30 mouse cellular contexts compared by ENCODE assay signal in the genomic region with DNA sequence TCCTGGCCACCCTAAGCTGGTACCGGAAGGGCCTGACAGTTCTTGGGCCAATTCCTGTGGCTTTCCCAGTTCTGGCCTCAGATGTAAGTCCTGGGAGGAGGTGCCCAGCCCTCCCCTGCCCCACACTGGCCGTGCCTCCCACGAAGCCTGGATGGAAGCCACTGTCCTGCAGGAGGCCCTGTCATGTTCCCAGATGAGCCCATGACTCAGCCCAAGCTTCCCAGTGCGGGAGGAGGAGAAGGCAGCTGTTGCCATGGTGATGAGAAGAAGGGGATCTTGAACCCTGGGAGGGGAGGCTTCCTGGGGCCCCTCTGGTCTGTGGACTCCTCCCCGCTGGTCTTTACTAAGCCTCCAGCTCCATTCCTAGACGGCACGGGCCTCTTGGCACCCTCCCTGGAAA. TPM values are rescaled to one million over a fixed set of nuclear protein-coding genes. Genes with fewer than 3 reads are reported as not detected.
DNase-seq lines count a peak whose midpoint lies in the region; ATAC-seq and TF ChIP-seq lines count a peak whose summit lies in the region.
"Had no signal": no experiment of that assay in that cellular context is flagged by ENCODE, and none has a peak within 500 bp of the region (broad histone marks: within the 10 kb centered on the region; RNA-seq: fewer than 3 reads in every experiment).

No protein-coding gene starts in this region.

- peaks cover 29% of the 10 kb centered on the region for H3K27me3 ChIP-seq in hindbrain, embryonic 15.5 days
- peaks cover 22% of the 10 kb centered on the region for H3K27me3 ChIP-seq in hindbrain, embryonic 11.5 days (ENCODE audit: control insufficient read depth, insufficient read depth, low read length)
- H3K27me3 ChIP-seq in midbrain, embryonic 10.5 days (ENCODE audit: low read depth, poor library complexity, severe bottlenecking): peaks cover 51% of the 10 kb centered on the region
- H3K27me3 ChIP-seq in midbrain, embryonic 11.5 days (ENCODE audit: control insufficient read depth, insufficient read depth, low read length): peaks cover 17% of the 10 kb centered on the region
- H3K27me3 ChIP-seq in Patski: no peaks in the 10 kb centered on the region

- no peak overlapping the region for H3K4me3 ChIP-seq in hindbrain, embryonic 15.5 days
- H3K4me3 ChIP-seq in hindbrain, embryonic 11.5 days (ENCODE audit: low read depth, low read length): no peak overlapping the region
- H3K4me3 ChIP-seq in midbrain, embryonic 10.5 days: no peak overlapping the region
- H3K4me3 ChIP-seq in midbrain, embryonic 11.5 days (ENCODE audit: low read depth, low read length): no peak overlapping the region
- H3K4me3 ChIP-seq: erythroblast, embryonic 14.5 days; limb, embryonic 12.5 days; liver, embryonic 15.5 days; neural tube, embryonic 15.5 days had no signal

- no peak for TF ChIP-seq CTCF in Patski (IDR thresholded peaks at IDR 0.05)

- no peaks in the 10 kb centered on the region for H3K9me3 ChIP-seq in hindbrain, embryonic 15.5 days
- no peaks in the 10 kb centered on the region for H3K9me3 ChIP-seq in hindbrain, embryonic 11.5 days (ENCODE audit: control insufficient read depth, low read length)
- no peaks in the 10 kb centered on the region for H3K9me3 ChIP-seq in midbrain, embryonic 10.5 days (replicated peaks)
- H3K9me3 ChIP-seq in midbrain, embryonic 11.5 days (ENCODE audit: control insufficient read depth, low read length): no peaks in the 10 kb centered on the region
- H3K9me3 ChIP-seq: limb, embryonic 12.5 days; liver, embryonic 15.5 days; neural tube, embryonic 15.5 days had no signal

- H3K4me2 ChIP-seq in hindbrain, embryonic 15.5 days: no peak overlapping the region
- H3K4me2 ChIP-seq in hindbrain, embryonic 11.5 days (replicated peaks; ENCODE audit: low read depth, low read length): no peak overlapping the region
- no peak overlapping the region for H3K4me2 ChIP-seq in midbrain, embryonic 11.5 days
- H3K4me2 ChIP-seq: heart, embryonic 11.5 days; limb, embryonic 12.5 days; liver, embryonic 15.5 days; lung, embryonic 14.5 days; neural tube, embryonic 15.5 days had no signal

- 33% methylated on average over 7 of the region's 7 CpGs for WGBS in hindbrain, embryonic 15.5 days
- WGBS in hindbrain, embryonic 11.5 days: 48% methylated on average over 7 of the region's 7 CpGs
- 48% methylated on average over 7 of the region's 7 CpGs for WGBS in midbrain, embryonic 10.5 days
- WGBS in midbrain, embryonic 11.5 days: 42% methylated on average over 7 of the region's 7 CpGs

- POLR2A ChIA-PET in Patski (lab: Charles Lee): no interaction called here

- peak; percentile 21; the same call in 1 of the 2 replicates for ATAC-seq in hindbrain, embryonic 15.5 days (ENCODE audit: low FRiP score, low read depth)
- no peak for ATAC-seq in hindbrain, embryonic 11.5 days (ENCODE audit: low FRiP score)
- no peak for ATAC-seq in midbrain, embryonic 11.5 days (ENCODE audit: low FRiP score)
- ATAC-seq in Patski: peak; percentile 9
- ATAC-seq: intestine, postnatal 0 days had no signal

- peaks cover 18% of the 10 kb centered on the region for H3K4me1 ChIP-seq in hindbrain, embryonic 15.5 days (replicated peaks)
- peaks cover 4% of the 10 kb centered on the region for H3K4me1 ChIP-seq in hindbrain, embryonic 11.5 days (replicated peaks; ENCODE audit: control insufficient read depth, insufficient read depth, low read length)
- peaks cover 45% of the 10 kb centered on the region for H3K4me1 ChIP-seq in midbrain, embryonic 10.5 days
- peaks cover 8% of the 10 kb centered on the region; the same call in 1 of the 2 replicates for H3K4me1 ChIP-seq in midbrain, embryonic 11.5 days (ENCODE audit: control insufficient read depth, insufficient read depth, low read length)

- H3K9ac ChIP-seq in hindbrain, embryonic 15.5 days: no peak overlapping the region
- H3K9ac ChIP-seq in hindbrain, embryonic 11.5 days (ENCODE audit: low read depth, low read length): no peak overlapping the region
- H3K9ac ChIP-seq in midbrain, embryonic 11.5 days (ENCODE audit: low read length): no peak overlapping the region
- H3K9ac ChIP-seq: limb, embryonic 12.5 days; liver, embryonic 15.5 days; lung, embryonic 14.5 days; neural tube, embryonic 15.5 days had no signal

- in situ Hi-C loops in Patski (cut with MboI; ENCODE audit: low pct_unique_long_range_greater_than_20kb): no loop called here

- DNase-seq in hindbrain, embryonic 11.5 days (ENCODE audit: low spot score): no peak
- DNase-seq in midbrain, embryonic 10.5 days (ENCODE audit: low spot score): no peak
- DNase-seq in midbrain, embryonic 11.5 days (ENCODE audit: low spot score, missing footprints): no peak
- DNase-seq in 3T3-L1 (ENCODE audit: low read depth, low spot score) (peak; percentile 72), Patski (ENCODE audit: low read depth, low spot score) (no peak)
- no peak for DNase-seq in layer of hippocampus, postnatal 36 days
- DNase-seq in embryo, embryonic 11 days: no peak
- DNase-seq: adrenal gland, adult 2 months; adrenal gland, postnatal 36 days; cerebellum, adult 2 months; cerebellum, postnatal 36 days; gastrocnemius, postnatal 25 days; heart, adult 11 months; heart, postnatal 4 days; kidney, adult 9 months; kidney, postnatal 10 days; lung, embryonic 14.5 days; lung, postnatal 14 days; retina, postnatal 1 day; right cerebral cortex, postnatal 25 days; spleen, adult 18-20 months; thymus, postnatal 14 days had no signal

- H3K27ac ChIP-seq in hindbrain, embryonic 15.5 days (replicated peaks): no peak overlapping the region
- no peak overlapping the region for H3K27ac ChIP-seq in hindbrain, embryonic 11.5 days (ENCODE audit: low read depth, low read length)
- H3K27ac ChIP-seq in midbrain, embryonic 10.5 days (replicated peaks): 0 out of 2 replicates have a peak overlapping the region, but pooled peaks have one; percentile 23
- no peak overlapping the region for H3K27ac ChIP-seq in midbrain, embryonic 11.5 days (ENCODE audit: low read depth, low read length)
- H3K27ac ChIP-seq: limb, embryonic 12.5 days; liver, embryonic 15.5 days; neural tube, embryonic 15.5 days had no signal

- CTCF ChIA-PET in Patski (lab: Charles Lee): interaction anchor here (1.3 kb wide), 1 partner anchor 8 kb away, joined by 4 read pairs; a partner anchor contains a TSS

- no peaks in the 10 kb centered on the region for H3K36me3 ChIP-seq in hindbrain, embryonic 15.5 days
- no peaks in the 10 kb centered on the region for H3K36me3 ChIP-seq in hindbrain, embryonic 11.5 days (ENCODE audit: control insufficient read depth, insufficient read depth, low read length)
- peaks cover 25% of the 10 kb centered on the region for H3K36me3 ChIP-seq in midbrain, embryonic 10.5 days
- no peaks in the 10 kb centered on the region for H3K36me3 ChIP-seq in midbrain, embryonic 11.5 days (ENCODE audit: control insufficient read depth, insufficient read depth, low read length)
- H3K36me3 ChIP-seq: G1E; limb, embryonic 12.5 days; liver, embryonic 15.5 days; neural tube, embryonic 15.5 days had no signal

RNA-seq across cellular contexts. Expression of a gene that starts 4.7 kb away (rescaled TPM):
- 2.3 and 4.2 TPM in 2 replicates for polyA plus RNA-seq in hindbrain, embryonic 15.5 days (2015; fragmentation: Nextera tagmentation; extraction: Ambion mirVana)
- 4.3 and 7.0 TPM in 2 replicates for polyA plus RNA-seq in hindbrain, embryonic 11.5 days (2014; fragmentation: Nextera tagmentation; extraction: Ambion mirVana)
- polyA plus RNA-seq in midbrain, embryonic 10.5 days (2016; fragmentation: Nextera tagmentation; extraction: Ambion mirVana): 8.2 and 9.2 TPM in 2 replicates
- 4.8 and 5.1 TPM in 2 replicates for polyA plus RNA-seq in midbrain, embryonic 11.5 days (2014; fragmentation: Nextera tagmentation; extraction: Ambion mirVana)
- polyA plus RNA-seq in Patski (2021): 4.7 TPM
- under 1 TPM; 0.37 to 0.38 TPM for total RNA-seq in layer of hippocampus, postnatal 36 days (2021)

RNA-seq across cellular contexts. Expression of a gene that starts 8.7 kb away (rescaled TPM):
- polyA plus RNA-seq in hindbrain, embryonic 15.5 days (2015; fragmentation: Nextera tagmentation; extraction: Ambion mirVana): 150 and 159 TPM in 2 replicates
- polyA plus RNA-seq in hindbrain, embryonic 11.5 days (2014; fragmentation: Nextera tagmentation; extraction: Ambion mirVana): 50.8 and 76.5 TPM in 2 replicates
- 44.5 and 46.2 TPM in 2 replicates for polyA plus RNA-seq in midbrain, embryonic 10.5 days (2016; fragmentation: Nextera tagmentation; extraction: Ambion mirVana)
- polyA plus RNA-seq in midbrain, embryonic 11.5 days (2014; fragmentation: Nextera tagmentation; extraction: Ambion mirVana): 62.5 and 82.6 TPM in 2 replicates
- 281 TPM for polyA plus RNA-seq in Patski (2021)
- 100 to 1,000 TPM; 145 to 156 TPM for total RNA-seq in layer of hippocampus, postnatal 36 days (2021)

RNA-seq across cellular contexts. Expression of a gene that starts 36.9 kb away (rescaled TPM):
- 45.7 and 48.8 TPM in 2 replicates for polyA plus RNA-seq in hindbrain, embryonic 15.5 days (2015; fragmentation: Nextera tagmentation; extraction: Ambion mirVana)
- polyA plus RNA-seq in hindbrain, embryonic 11.5 days (2014; fragmentation: Nextera tagmentation; extraction: Ambion mirVana): 8.5 and 8.7 TPM in 2 replicates
- polyA plus RNA-seq in midbrain, embryonic 10.5 days (2016; fragmentation: Nextera tagmentation; extraction: Ambion mirVana): 3.3 and 4.3 TPM in 2 replicates
- 5.2 and 5.5 TPM in 2 replicates for polyA plus RNA-seq in midbrain, embryonic 11.5 days (2014; fragmentation: Nextera tagmentation; extraction: Ambion mirVana)
- 92.1 TPM for polyA plus RNA-seq in Patski (2021)
- total RNA-seq in layer of hippocampus, postnatal 36 days (2021): 100 to 1,000 TPM; 171 to 189 TPM
- polyA plus RNA-seq: G1E had no signal

RNA-seq across cellular contexts. Expression of a gene that starts 38.9 kb away (rescaled TPM):
- polyA plus RNA-seq in hindbrain, embryonic 15.5 days (2015; fragmentation: Nextera tagmentation; extraction: Ambion mirVana): 55.6 and 61.2 TPM in 2 replicates
- polyA plus RNA-seq in hindbrain, embryonic 11.5 days (2014; fragmentation: Nextera tagmentation; extraction: Ambion mirVana): 178 and 182 TPM in 2 replicates
- 306 and 361 TPM in 2 replicates for polyA plus RNA-seq in midbrain, embryonic 10.5 days (2016; fragmentation: Nextera tagmentation; extraction: Ambion mirVana)
- 182 and 230 TPM in 2 replicates for polyA plus RNA-seq in midbrain, embryonic 11.5 days (2014; fragmentation: Nextera tagmentation; extraction: Ambion mirVana)
- polyA plus RNA-seq in Patski (2021): 36.0 TPM
- total RNA-seq in layer of hippocampus, postnatal 36 days (2021): 10 to 100 TPM; 20.2 to 24.0 TPM

Comparison
In these comparisons a context has a peak if more than half of its experiments do, and no peak if none do; other contexts are left out.
1. ATAC-seq: peak in hindbrain, embryonic 15.5 days (single experiment) and Patski (single experiment); none in hindbrain, embryonic 11.5 days (single experiment) and midbrain, embryonic 11.5 days (single experiment).